Mouse (Mus musculus): Measurements from ENCODE around the gene Fancd2. TPM values are rescaled to one million over a fixed set of nuclear protein-coding genes. Genes with fewer than 3 reads are reported as not detected.

Fancd2 gene
- polyA plus RNA-seq (2015; fragmentation: Nextera tagmentation; extraction: Ambion mirVana), result 7.8 and 7.9 TPM in 2 replicates

DNA sequence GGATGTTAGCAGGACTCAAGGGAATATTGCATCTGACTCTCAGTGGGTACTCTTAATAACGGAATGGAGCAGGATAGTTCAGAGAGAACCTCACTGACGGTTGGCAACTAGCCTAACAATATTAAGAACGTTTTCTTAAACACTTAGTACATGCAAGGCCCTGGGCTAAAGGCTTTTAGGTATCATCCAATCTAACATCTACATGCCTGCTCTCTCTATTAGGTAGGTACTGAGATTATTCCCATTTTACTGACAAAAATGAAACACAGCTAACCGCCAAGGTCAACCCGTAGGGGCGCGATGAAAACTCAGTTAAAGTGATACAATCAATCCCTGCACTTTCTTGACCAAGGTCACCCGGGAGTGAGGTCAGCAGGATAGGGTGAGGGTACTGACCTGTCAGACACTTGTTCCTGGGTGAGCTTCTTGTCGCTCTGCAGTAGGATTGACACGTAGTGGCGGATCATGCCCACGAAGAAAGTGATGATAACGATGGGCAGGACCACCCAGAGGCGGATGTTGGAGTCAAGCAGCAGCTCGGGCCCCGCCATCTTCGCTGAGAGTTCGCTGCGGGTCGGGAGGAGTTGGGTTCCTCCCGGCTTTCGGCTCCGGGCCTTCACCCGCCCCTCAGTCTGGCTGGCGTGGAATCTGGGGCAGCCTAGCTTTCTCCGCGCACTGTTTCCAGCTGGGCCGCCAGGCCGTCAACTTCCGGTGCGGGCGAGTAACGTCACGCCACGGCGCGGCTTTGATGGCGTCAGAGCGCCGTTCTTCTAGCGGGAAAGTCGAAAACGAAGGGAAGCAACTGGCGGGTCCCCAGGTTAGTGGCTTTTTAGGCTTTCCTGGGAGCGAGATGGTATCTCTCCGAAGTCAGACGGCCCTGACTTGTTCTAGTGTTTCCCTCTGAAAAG lies at the start of gene Fancd2, which contains the start of gene Emc3:
Gene Fancd2, plus strand, starts transcription at position 751 of the 908 bp plus-strand sequence.
Gene Emc3, minus strand, starts transcription at position 721 of the 908 bp plus-strand sequence.
- Histone ChIP-seq H3K27me3 (no peaks in the 10 kb centered on the region), H3K9me3 (replicated peaks) (no peaks in the 10 kb centered on the region), H3K27ac (peak within 1 kb of the TSS; percentile 74), H3K4me2 (peak within 1 kb of the TSS; percentile 78), H3K4me1 (replicated peaks) (peaks cover 15% of the 10 kb centered on the region), H3K36me3 (peaks cover 3% of the 10 kb centered on the region; the same call in 1 of the 2 replicates), H3K9ac (peak within 1 kb of the TSS; percentile 87), H3K4me3 (peak within 1 kb of the TSS; percentile 96)
- under 1% methylated on average over 47 of the region's 47 CpGs for WGBS
- ATAC-seq (replicated peaks; ENCODE audit: insufficient number of reproducible peaks, insufficient read depth, low FRiP score, low read depth), result peak; percentile 78

DNA sequence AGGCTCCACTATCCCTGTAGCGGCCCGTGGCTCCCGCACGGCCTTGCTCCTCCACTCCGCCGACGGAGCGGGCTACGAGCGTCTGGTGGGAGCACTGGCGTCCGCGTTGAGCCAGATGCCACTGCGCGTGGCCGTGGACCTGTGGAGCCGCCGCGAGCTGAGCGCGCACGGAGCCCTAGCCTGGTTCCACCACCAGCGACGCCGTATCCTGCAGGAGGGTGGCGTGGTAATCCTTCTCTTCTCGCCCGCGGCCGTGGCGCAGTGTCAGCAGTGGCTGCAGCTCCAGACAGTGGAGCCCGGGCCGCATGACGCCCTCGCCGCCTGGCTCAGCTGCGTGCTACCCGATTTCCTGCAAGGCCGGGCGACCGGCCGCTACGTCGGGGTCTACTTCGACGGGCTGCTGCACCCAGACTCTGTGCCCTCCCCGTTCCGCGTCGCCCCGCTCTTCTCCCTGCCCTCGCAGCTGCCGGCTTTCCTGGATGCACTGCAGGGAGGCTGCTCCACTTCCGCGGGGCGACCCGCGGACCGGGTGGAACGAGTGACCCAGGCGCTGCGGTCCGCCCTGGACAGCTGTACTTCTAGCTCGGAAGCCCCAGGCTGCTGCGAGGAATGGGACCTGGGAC lies 48.9 kb upstream of the Fancd2 start:
- Histone ChIP-seq H3K9me3 (replicated peaks) (no peaks in the 10 kb centered on the region), H3K4me2 (peak overlapping the region; percentile 78), H3K9ac (peak overlapping the region; percentile 62), H3K27me3 (peaks cover 13% of the 10 kb centered on the region; the same call in 1 of the 2 replicates), H3K36me3 (no peaks in the 10 kb centered on the region), H3K27ac (peak overlapping the region; percentile 87), H3K4me1 (replicated peaks) (peaks cover 45% of the 10 kb centered on the region), H3K4me3 (peak overlapping the region; percentile 58)
- 2% methylated on average over 64 of the region's 65 CpGs for WGBS
- peak; percentile 21 for ATAC-seq (replicated peaks; ENCODE audit: insufficient number of reproducible peaks, insufficient read depth, low FRiP score, low read depth)

DNA sequence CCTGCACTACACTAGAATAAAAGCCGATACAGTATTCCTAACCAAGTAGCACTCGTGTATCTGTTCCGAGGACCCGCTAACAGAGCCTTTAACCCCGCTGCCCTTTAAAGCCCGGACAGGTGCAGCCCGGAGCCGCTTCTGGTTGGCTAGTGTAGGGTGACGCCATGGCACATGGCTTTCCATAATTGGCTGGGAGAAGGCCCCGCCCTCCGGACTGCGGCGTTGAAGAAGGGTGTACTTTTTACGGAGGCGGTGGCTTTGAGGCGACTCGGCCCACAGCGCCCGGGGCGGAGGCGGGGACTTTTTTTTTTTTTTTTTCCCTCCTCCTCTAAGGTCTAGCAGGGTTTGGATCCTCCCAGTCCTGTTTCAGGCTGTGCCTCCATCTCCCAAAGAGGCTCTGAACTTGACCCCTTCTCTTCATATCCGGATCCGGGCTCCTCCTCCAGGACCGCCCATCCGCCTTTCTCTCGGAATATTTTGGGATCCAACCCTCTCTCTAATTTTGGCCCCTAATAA lies 48.3 kb upstream of the Fancd2 start, which contains the start of gene Creld1:
Gene Creld1, plus strand, starts transcription at position 198 of the 516 bp plus-strand sequence.
- peak within 1 kb of the TSS; percentile 58 for H3K4me3 ChIP-seq
- WGBS, result under 1% methylated on average over 26 of the region's 26 CpGs
- peak within 1 kb of the TSS; percentile 87 for H3K27ac ChIP-seq
- H3K4me2 ChIP-seq, result peak within 1 kb of the TSS; percentile 78
- H3K9ac ChIP-seq, result peak within 1 kb of the TSS; percentile 70
- H3K27me3 ChIP-seq, result peaks cover 13% of the 10 kb centered on the region; the same call in 1 of the 2 replicates
- H3K36me3 ChIP-seq, result 0 out of 2 replicates have a peak, but pooled peaks cover 2% of the 10 kb centered on the region
- H3K4me1 ChIP-seq (replicated peaks), result peaks cover 45% of the 10 kb centered on the region
- H3K9me3 ChIP-seq (replicated peaks), result no peaks in the 10 kb centered on the region
- ATAC-seq (replicated peaks; ENCODE audit: insufficient number of reproducible peaks, insufficient read depth, low FRiP score, low read depth), result peak; percentile 95

DNA sequence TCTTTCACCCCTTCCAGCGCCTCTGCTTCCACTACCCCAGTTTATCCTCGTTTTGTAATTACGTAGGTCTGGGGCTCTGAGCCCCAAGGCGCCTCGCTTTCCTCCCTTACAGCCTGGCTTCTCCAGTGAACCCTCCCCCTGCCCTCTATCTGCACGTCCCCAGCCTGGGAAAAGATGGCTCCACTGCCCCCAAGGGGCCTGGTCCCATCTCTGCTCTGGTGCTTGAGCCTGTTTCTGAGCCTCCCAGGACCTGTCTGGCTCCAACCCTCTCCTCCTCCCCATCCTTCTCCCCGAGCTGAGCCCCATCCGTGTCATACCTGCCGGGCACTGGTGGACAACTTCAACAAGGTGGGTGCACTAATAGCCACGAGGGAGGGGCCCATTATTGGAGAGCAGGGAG lies 47.8 kb upstream of the Fancd2 start:
- ATAC-seq (replicated peaks; ENCODE audit: insufficient number of reproducible peaks, insufficient read depth, low FRiP score, low read depth), result 0 out of 2 replicates have a peak, but pooled peaks have one; percentile 7
- peak overlapping the region; percentile 87 for H3K27ac ChIP-seq
- 8% methylated on average over 10 of the region's 10 CpGs for WGBS

DNA sequence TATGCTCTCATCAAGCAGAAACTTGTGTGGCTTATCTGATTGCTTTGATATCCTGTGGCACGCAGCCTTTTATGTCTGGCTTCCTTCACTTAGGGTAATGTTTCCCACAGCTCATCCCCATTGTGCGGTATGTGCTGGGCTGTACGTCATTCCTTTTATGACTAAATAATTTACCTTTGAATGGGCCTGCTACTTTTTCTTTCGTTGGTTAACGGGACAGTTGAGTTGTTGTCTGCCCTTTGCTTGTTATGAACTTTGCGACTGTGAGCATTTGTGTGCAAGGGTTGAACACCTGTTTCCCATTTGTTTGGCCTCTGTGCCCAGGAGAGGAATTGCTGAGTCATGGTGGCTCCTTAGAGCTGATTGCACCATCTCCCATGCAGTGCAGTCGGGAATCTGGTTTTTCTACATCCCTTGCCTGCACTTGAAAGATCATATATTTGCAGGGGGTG lies 44.3 kb upstream of the Fancd2 start:
- Histone ChIP-seq H3K4me3 (no peak overlapping the region), H3K27ac (no peak overlapping the region), H3K9ac (no peak overlapping the region), H3K36me3 (peaks cover 29% of the 10 kb centered on the region; the same call in 1 of the 2 replicates), H3K9me3 (replicated peaks) (no peaks in the 10 kb centered on the region), H3K27me3 (peaks cover under 1% of the 10 kb centered on the region; the same call in 1 of the 2 replicates), H3K4me2 (no peak overlapping the region), H3K4me1 (replicated peaks) (peaks cover 23% of the 10 kb centered on the region)
- ATAC-seq (replicated peaks; ENCODE audit: insufficient number of reproducible peaks, insufficient read depth, low FRiP score, low read depth), result no peak
- WGBS, result 61% methylated on average over 7 of the region's 7 CpGs

More for the DNA sequence above, 47.8 kb upstream of the Fancd2 start:
- H3K4me3 ChIP-seq, result peak overlapping the region; percentile 58
- H3K9ac ChIP-seq, result peak overlapping the region; percentile 70
- H3K27me3 ChIP-seq, result peaks cover 13% of the 10 kb centered on the region; the same call in 1 of the 2 replicates
- H3K4me1 ChIP-seq (replicated peaks), result peaks cover 45% of the 10 kb centered on the region
- no peaks in the 10 kb centered on the region for H3K9me3 ChIP-seq (replicated peaks)
- peak overlapping the region; percentile 78 for H3K4me2 ChIP-seq
- H3K36me3 ChIP-seq, result peaks cover 8% of the 10 kb centered on the region; the same call in 1 of the 2 replicates

DNA sequence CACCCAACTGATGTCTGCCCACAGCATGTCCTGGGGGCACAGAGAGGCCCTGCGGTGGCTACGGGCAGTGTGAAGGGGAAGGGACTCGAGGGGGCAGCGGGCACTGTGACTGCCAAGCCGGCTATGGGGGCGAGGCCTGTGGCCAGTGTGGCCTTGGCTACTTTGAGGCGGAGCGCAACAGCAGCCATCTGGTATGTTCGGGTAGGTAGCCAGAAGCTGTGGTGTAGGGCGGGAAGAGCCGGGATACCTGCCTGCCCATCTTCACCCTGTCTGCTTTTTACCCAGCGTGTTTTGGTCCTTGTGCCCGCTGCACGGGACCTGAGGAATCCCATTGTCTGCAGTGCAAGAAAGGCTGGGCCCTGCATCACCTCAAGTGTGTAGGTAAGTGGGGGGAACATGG lies 42.1 kb upstream of the Fancd2 start:
- Histone ChIP-seq H3K4me3 (no peak overlapping the region), H3K9me3 (replicated peaks) (no peaks in the 10 kb centered on the region), H3K4me2 (no peak overlapping the region), H3K9ac (no peak overlapping the region), H3K27ac (no peak overlapping the region), H3K36me3 (peaks cover 29% of the 10 kb centered on the region; the same call in 1 of the 2 replicates), H3K4me1 (replicated peaks) (peaks cover 11% of the 10 kb centered on the region), H3K27me3 (no peaks in the 10 kb centered on the region)
- no peak for ATAC-seq (replicated peaks; ENCODE audit: insufficient number of reproducible peaks, insufficient read depth, low FRiP score, low read depth)
- 91% methylated on average over 14 of the region's 14 CpGs for WGBS

DNA sequence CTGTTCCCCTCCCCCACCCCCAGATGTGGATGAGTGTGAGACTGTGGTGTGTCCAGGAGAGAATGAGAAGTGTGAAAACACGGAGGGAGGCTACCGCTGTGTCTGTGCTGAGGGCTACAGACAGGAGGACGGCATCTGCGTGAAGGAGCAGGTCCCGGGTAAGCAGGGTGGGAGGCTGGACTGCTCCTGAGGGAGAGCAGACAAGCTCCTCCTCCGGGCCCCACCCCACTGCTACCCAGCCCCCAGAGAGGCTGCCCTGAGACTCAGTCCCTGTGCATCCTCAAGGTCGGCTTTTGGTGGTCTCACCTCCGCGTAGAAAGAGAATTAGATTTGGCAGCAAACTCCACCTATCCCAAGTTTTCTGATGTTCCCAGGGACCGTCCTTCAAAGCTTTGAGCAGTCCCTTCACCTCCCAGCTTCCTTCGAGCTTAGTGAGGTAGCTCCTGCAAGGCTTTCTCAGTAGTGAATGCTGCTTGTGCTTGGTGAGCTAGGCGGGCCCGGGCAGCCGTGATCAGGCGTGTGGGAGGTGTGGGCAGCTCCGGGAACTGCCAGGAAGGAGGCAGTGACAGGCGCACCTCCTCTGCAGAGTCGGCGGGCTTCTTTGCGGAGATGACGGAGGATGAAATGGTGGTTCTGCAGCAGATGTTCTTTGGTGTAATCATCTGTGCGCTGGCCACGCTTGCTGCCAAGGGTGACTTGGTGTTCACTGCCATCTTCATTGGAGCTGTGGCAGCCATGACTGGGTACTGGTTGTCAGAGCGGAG lies 39.2 kb upstream of the Fancd2 start:
- Histone ChIP-seq H3K36me3 (peaks cover 29% of the 10 kb centered on the region; the same call in 1 of the 2 replicates), H3K27ac (no peak overlapping the region), H3K4me2 (no peak overlapping the region), H3K27me3 (peaks cover 26% of the 10 kb centered on the region), H3K9me3 (replicated peaks) (no peaks in the 10 kb centered on the region), H3K4me1 (replicated peaks) (peaks cover 18% of the 10 kb centered on the region), H3K4me3 (no peak overlapping the region), H3K9ac (no peak overlapping the region)
- 69% methylated on average over 24 of the region's 24 CpGs for WGBS
- ATAC-seq (replicated peaks; ENCODE audit: insufficient number of reproducible peaks, insufficient read depth, low FRiP score, low read depth), result no peak

DNA sequence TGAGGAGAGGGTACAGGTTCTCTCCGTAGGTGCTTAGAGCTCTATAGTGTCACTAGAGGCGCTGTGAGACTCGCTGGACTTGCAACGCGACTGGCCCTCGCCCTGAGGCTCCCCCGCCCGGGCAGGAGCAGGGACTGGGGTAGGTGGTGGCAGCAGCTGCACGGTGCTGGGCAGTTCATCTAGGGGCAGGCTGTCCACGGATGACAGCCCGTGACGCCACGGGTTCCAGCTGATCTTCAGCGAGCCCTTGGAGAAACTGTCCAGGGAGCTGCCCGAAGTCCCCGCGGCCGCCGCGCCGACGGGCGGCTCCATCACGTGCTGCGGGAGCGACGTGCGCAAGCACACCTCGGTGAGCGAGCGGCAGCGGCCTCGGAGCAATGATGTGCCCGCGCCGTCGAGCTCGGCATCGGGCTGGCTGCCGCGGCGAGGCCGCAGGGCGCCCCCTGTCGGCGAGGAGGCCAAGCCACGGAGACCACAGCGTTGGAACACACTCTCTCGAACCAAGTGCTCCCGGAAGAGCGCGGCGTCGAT lies 37.2 kb upstream of the Fancd2 start:
- Histone ChIP-seq H3K4me3 (peak overlapping the region; percentile 51), H3K4me2 (peak overlapping the region; percentile 81), H3K4me1 (replicated peaks) (peaks cover 17% of the 10 kb centered on the region), H3K36me3 (peaks cover 18% of the 10 kb centered on the region; the same call in 1 of the 2 replicates), H3K9ac (peak overlapping the region; percentile 57), H3K9me3 (replicated peaks) (no peaks in the 10 kb centered on the region), H3K27ac (peak overlapping the region; percentile 59; the same call in 1 of the 2 replicates), H3K27me3 (peaks cover 33% of the 10 kb centered on the region)
- ATAC-seq (replicated peaks; ENCODE audit: insufficient number of reproducible peaks, insufficient read depth, low FRiP score, low read depth), result peak; percentile 74
- WGBS, result 1% methylated on average over 53 of the region's 54 CpGs

DNA sequence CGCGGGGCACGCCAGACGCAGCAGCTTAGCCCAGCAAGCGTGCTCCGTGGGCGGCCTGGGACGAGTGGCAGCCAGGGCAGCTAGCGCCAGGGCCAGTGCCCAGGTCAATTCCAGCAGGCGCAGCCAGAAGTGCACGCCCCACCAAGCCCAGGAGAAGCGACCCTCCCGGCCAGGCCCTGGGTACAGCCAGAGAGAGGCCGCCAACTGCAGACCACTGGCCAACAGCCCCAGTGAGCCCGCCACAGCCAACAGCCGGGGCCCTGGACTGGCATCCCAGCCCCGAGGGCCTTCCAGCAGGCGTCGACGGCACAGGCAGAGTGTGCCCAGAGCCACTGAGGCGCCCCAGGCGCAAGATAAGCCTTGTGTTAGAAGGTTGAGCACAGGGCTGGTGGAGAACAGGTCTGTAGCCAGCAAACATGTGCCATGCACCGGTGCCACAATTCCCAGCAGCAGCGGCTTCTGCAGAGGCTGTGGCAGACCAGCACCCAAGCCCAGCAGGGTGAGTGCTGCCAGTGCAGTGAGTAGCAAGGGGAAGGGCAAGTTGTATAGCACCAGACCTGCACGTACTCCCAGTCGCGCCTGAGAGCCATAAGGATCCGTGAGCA lies 36.3 kb upstream of the Fancd2 start:
- Histone ChIP-seq H3K27ac (no peak overlapping the region), H3K9me3 (replicated peaks) (no peaks in the 10 kb centered on the region), H3K4me3 (peak overlapping the region; percentile 51), H3K27me3 (peaks cover 33% of the 10 kb centered on the region), H3K4me2 (peak overlapping the region; percentile 81), H3K4me1 (replicated peaks) (peaks cover 17% of the 10 kb centered on the region), H3K36me3 (peaks cover 10% of the 10 kb centered on the region; the same call in 1 of the 2 replicates), H3K9ac (peak overlapping the region; percentile 57)
- ATAC-seq (replicated peaks; ENCODE audit: insufficient number of reproducible peaks, insufficient read depth, low FRiP score, low read depth), result no peak
- WGBS, result 30% methylated on average over 28 of the region's 28 CpGs

DNA sequence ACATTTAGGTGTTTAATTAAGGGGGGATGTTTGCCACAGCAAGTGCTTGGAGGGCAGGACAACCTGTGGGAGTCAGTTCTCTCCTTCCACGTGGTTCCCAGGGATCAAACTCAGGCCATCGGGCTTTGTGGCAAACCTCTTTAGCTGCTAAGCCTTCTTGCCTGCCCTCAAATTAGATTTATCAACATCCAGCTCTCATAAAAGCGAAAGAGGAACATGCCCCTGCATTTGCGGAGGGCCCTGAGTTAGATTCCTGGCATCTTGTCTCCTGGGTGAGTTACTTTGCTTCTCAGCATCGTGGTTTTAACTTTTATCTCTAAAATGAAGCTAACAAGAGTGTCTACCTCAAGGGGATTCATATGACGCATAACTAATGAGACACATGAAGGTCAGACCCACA lies 32.1 kb upstream of the Fancd2 start:
- peaks cover 61% of the 10 kb centered on the region for H3K27me3 ChIP-seq

More for the DNA sequence above, 32.1 kb upstream of the Fancd2 start:
- Histone ChIP-seq H3K4me1 (replicated peaks) (peaks cover 20% of the 10 kb centered on the region), H3K36me3 (no peaks in the 10 kb centered on the region), H3K9ac (no peak overlapping the region), H3K4me3 (no peak overlapping the region), H3K9me3 (replicated peaks) (no peaks in the 10 kb centered on the region), H3K27ac (no peak overlapping the region), H3K4me2 (no peak overlapping the region)
- no peak for ATAC-seq (replicated peaks; ENCODE audit: insufficient number of reproducible peaks, insufficient read depth, low FRiP score, low read depth)
- 64% methylated on average over 6 of the region's 6 CpGs for WGBS
